Mouse (Mus musculus): Measurements from ENCODE around the gene Stag2. TPM values are rescaled to one million over a fixed set of nuclear protein-coding genes. Genes with fewer than 3 reads are reported as not detected.

Gene Stag2
- 5.6 and 9.5 TPM in 2 replicates for polyA plus RNA-seq (2012; rRNA removed)

GRCm38 (mm10) chrX:42148788-42149556, at the start of gene Stag2:
Stag2 (plus strand) TSS chrX:42149317.
- no peak for DNase-seq (ENCODE audit: low read depth, low spot score)
- 18% methylated on average over 76 of the region's 76 CpGs for WGBS

- WGBS, result 79% methylated on average over 6 of the region's 6 CpGs
- DNase-seq (ENCODE audit: low read depth, low spot score), result no peak
Observed at GRCm38 (mm10) chrX:42107137-42107536, 42.0 kb upstream of the Stag2 start.

- DNase-seq (ENCODE audit: low read depth, low spot score), result no peak
- 34% methylated on average over 1 of the region's 1 CpGs for WGBS
Observed at GRCm38 (mm10) chrX:42110585-42110984, 38.5 kb upstream of the Stag2 start.

GRCm38 (mm10) chrX:42119442-42120048, 29.6 kb upstream of the Stag2 start:
- WGBS, result 81% methylated on average over 6 of the region's 6 CpGs
- no peak for DNase-seq (ENCODE audit: low read depth, low spot score)

GRCm38 (mm10) chrX:42124963-42125697, 24.0 kb upstream of the Stag2 start:
- no peak for DNase-seq (ENCODE audit: low read depth, low spot score)
- WGBS, result 55% methylated on average over 5 of the region's 5 CpGs

- no peak for DNase-seq (ENCODE audit: low read depth, low spot score)
- WGBS, result 37% methylated on average over 9 of the region's 9 CpGs
Observed at GRCm38 (mm10) chrX:42139882-42140281, 9.2 kb upstream of the Stag2 start.

- 72% methylated on average over 3 of the region's 3 CpGs for WGBS
- DNase-seq (ENCODE audit: low read depth, low spot score), result no peak
Observed at GRCm38 (mm10) chrX:42142620-42143019, 6.5 kb upstream of the Stag2 start.

- 39% methylated on average over 4 of the region's 4 CpGs for WGBS
- no peak for DNase-seq (ENCODE audit: low read depth, low spot score)
Observed at GRCm38 (mm10) chrX:42143991-42144390, 5.1 kb upstream of the Stag2 start.

GRCm38 (mm10) chrX:42148016-42148451, 1.1 kb upstream of the Stag2 start:
- 30% methylated on average over 5 of the region's 5 CpGs for WGBS

GRCm38 (mm10) chrX:42149557-42150345, 634 bp downstream of the Stag2 start:
- WGBS, result 22% methylated on average over 64 of the region's 71 CpGs
- no peak for DNase-seq (ENCODE audit: low read depth, low spot score)

More at GRCm38 (mm10) chrX:42148016-42148451, 1.1 kb upstream of the Stag2 start:
- DNase-seq (ENCODE audit: low read depth, low spot score), result no peak

GRCm38 (mm10) chrX:42150346-42151023, 1.4 kb downstream of the Stag2 start:
- no peak for DNase-seq (ENCODE audit: low read depth, low spot score)
- 20% methylated on average over 32 of the region's 40 CpGs for WGBS

- DNase-seq (ENCODE audit: low read depth, low spot score), result no peak
- WGBS, result 15% methylated on average over 25 of the region's 25 CpGs
Observed at GRCm38 (mm10) chrX:42151024-42151754, 2.1 kb downstream of the Stag2 start.

- WGBS, result 13% methylated on average over 17 of the region's 17 CpGs
Observed at GRCm38 (mm10) chrX:42151903-42152369, 2.8 kb downstream of the Stag2 start.

GRCm38 (mm10) chrX:42153056-42153455, 3.9 kb downstream of the Stag2 start:
- DNase-seq (ENCODE audit: low read depth, low spot score), result no peak
- 8% methylated on average over 4 of the region's 4 CpGs for WGBS

More at GRCm38 (mm10) chrX:42151903-42152369, 2.8 kb downstream of the Stag2 start:
- no peak for DNase-seq (ENCODE audit: low read depth, low spot score)

GRCm38 (mm10) chrX:42165455-42165854, 16.3 kb downstream of the Stag2 start:
- DNase-seq (ENCODE audit: low read depth, low spot score), result no peak
- 56% methylated on average over 1 of the region's 1 CpGs for WGBS

- 75% methylated on average over 5 of the region's 5 CpGs for WGBS
- no peak for DNase-seq (ENCODE audit: low read depth, low spot score)
Observed at GRCm38 (mm10) chrX:42170811-42171210, 21.7 kb downstream of the Stag2 start.

GRCm38 (mm10) chrX:42187590-42187989, 38.5 kb downstream of the Stag2 start:
- no peak for DNase-seq (ENCODE audit: low read depth, low spot score)
- 65% methylated on average over 3 of the region's 3 CpGs for WGBS

GRCm38 (mm10) chrX:42188825-42189426, 39.8 kb downstream of the Stag2 start:
- 67% methylated on average over 2 of the region's 2 CpGs for WGBS
- no peak for DNase-seq (ENCODE audit: low read depth, low spot score)
